Mouse (Mus musculus) right cerebral cortex, adult 2 months (tissue): ENCODE measurements at regions not wholly inside any gene's neighbourhood (a gene's known extent, or its start where the extent isn't known, plus 50 kb on each side); places are given as distances from the start of the nearest gene placed in this dataset.

ENCODE experiments used
- DNase-seq, 2 experiments: peaks; one replicate each; pipeline ENCODE4 v3.0.0; 2021 to 2022; ENCODE audit warnings: low spot score in 2 of 2

DNA sequence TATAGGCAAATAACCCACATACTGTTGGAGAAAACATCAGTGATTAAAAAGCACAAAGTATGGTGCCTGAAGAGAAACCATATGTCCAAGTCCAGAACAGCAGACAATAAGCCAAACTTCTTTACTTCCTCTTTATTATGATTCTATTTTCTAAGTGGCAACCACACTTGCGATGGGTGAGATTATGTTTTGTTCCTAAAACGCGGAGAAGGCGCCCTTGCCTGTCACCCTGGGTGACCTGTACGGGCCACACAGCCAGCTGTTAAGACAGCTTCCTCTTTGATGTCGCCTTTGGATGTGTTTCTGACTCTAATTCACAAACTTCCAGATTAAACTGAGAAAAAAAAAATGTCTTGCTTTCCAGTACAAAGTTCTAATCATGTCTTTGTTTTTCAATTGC lies 83.9 kb upstream of the Sgip1 start:
- no peak for DNase-seq

DNA sequence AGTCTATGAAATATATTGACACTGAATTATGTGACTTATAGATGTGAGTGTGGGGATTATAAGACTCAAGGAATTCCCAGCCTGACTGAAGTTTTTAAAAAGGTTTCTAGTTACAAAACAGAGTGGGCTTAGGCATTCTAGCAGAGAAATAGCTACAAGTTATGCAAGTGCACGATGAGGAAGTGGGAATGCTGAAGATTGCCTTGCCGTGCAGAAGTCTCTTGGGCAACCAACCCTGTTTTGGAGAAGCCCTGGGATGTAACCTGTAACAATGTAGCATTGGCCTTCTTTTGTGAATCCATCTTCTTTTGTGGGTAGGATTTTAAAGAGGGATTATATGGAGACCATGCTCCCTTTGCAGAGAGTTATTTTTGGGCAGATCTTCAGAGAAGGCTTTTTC lies 82.5 kb upstream of the Sgip1 start:
- no peak for DNase-seq

DNA sequence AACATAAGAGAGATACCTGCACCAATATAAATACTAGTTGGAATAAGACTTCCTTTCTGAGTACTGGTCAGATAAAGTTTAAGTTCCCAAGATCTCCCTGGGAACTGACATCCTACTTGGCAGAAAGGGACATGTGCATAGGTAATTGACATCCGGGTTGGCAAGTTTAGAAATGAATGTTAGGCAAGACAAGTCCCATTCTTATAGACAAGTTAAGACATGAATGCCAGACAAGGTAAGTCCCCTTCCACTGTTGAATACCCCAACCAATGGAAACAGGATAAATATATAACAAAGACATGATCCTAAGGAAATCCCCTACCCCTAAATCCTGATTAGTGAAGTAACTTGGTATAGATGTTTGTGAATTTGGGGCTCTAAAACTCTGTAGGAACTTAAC lies 77.5 kb upstream of the Sgip1 start:
- no peak for DNase-seq

- DNase-seq, result peak in 1 of 2 experiments; percentile 3
Measured at GRCm38 (mm10) chr4:102682190-102682589, 58.9 kb upstream of the Sgip1 start.

DNA sequence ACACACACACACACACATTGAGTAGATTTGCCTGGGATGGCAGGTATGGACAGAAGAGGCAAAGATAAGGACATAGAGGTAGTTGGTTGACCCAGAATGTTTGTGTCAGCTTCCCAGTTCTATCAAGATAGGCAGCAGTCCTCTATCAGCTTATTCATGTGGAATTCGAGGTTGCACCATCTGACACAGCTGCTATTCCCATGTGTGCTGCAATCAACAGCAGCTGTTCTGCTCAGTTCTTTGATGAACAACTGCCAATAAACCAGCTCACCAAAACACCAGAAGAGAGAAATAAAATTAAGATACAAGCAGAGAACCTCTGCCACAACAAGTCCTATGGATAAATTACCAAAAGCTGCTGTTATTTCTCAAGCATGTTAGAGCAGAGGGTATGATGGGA lies 56.1 kb upstream of the Sgip1 start:
- no peak for DNase-seq

- DNase-seq, result no peak
Measured at GRCm38 (mm10) chr4:102688378-102688777, 52.7 kb upstream of the Sgip1 start.
